Mouse (Mus musculus): Measurements from ENCODE around the gene Scnn1a.

GRCm38 (mm10) chr6:125344084-125344483 lies 23.6 kb downstream of the Scnn1a start:
- no peak for TF ChIP-seq CEBPB (IDR thresholded peaks at IDR 0.05; ENCODE audit: insufficient read depth, poor library complexity, severe bottlenecking)
- TF ChIP-seq POLR2AphosphoS2 (IDR thresholded peaks at IDR 0.05; ENCODE audit: insufficient read length, low read depth): no peak
- TF ChIP-seq POLR2A (IDR thresholded peaks at IDR 0.05; ENCODE audit: insufficient read length, low read depth): no peak
- no peak for TF ChIP-seq E2F4 (IDR thresholded peaks at IDR 0.05; ENCODE audit: insufficient read depth)
